Mouse (Mus musculus) forebrain, embryonic 14.5 days (tissue): ENCODE measurements around the gene Tshz2. TPM values are rescaled to one million over a fixed set of nuclear protein-coding genes. Genes with fewer than 3 reads are reported as not detected.

ENCODE experiments used
- ATAC-seq: fragments of 200-750 bp; cut with Nextera tagmentation; 2 replicates; pipeline ENCODE4 v1.8.0; 2017; ENCODE audit warnings: mild to moderate bottlenecking, moderate library complexity
- DNase-seq: peaks from one replicate; pipeline ENCODE4 v3.0.0-alpha.2; 2015; ENCODE audit warnings: low spot score
- H3K27ac ChIP-seq: fragments of 300-500 bp; sonication (generic); 2 replicates; pipeline ENCODE4 v1.5.1; 2014; ENCODE audit warnings: low read depth, mild to moderate bottlenecking, control low read depth, low read length, moderate library complexity
- H3K27me3 ChIP-seq: fragments of 300-500 bp; sonication (generic); replicated peaks from 2 replicates; pipeline ENCODE4 v1.6.1; 2014; ENCODE audit warnings: low read length, control low read depth, mixed read lengths; ENCODE audit not compliant: control insufficient read depth, insufficient read depth
- H3K36me3 ChIP-seq: fragments of 300-500 bp; sonication (generic); 2 replicates; pipeline ENCODE4 v1.6.1; 2014; ENCODE audit warnings: low read length, control low read depth; ENCODE audit not compliant: control insufficient read depth, insufficient read depth
- H3K4me1 ChIP-seq: fragments of 300-500 bp; sonication (generic); 2 replicates; pipeline ENCODE4 v1.6.1; 2014; ENCODE audit warnings: antibody characterized with exemption, low read length, control low read depth; ENCODE audit not compliant: control insufficient read depth, insufficient read depth
- H3K4me2 ChIP-seq: fragments of 300-500 bp; sonication (generic); 2 replicates; pipeline ENCODE4 v1.6.1; 2014; ENCODE audit warnings: mild to moderate bottlenecking, control low read depth, low read length
- H3K4me3 ChIP-seq: fragments of 300-500 bp; sonication (generic); 2 replicates; pipeline ENCODE4 v1.5.1; 2014; ENCODE audit warnings: low read depth, low read length, control low read depth
- H3K9ac ChIP-seq: fragments of 300-500 bp; sonication (generic); 2 replicates; pipeline ENCODE4 v1.6.1; 2014; ENCODE audit warnings: mild to moderate bottlenecking, low read length, control low read depth, moderate library complexity
- H3K9me3 ChIP-seq: fragments of 300-500 bp; sonication (generic); replicated peaks from 2 replicates; pipeline ENCODE4 v1.6.1; 2016; ENCODE audit warnings: low read length, control low read depth, mixed read lengths; ENCODE audit not compliant: control insufficient read depth
- whole genome bisulfite sequencing: fragments of 180-500 bp; shearing (Covaris S2); extraction: QIAGEN DNeasy Blood & Tissue Kit; methylation state at CpG from one replicate; pipeline ENCODE4 v1.1.7; 2014; 5-methylcytosine and 5-hydroxymethylcytosine counted together
- polyA plus RNA-seq: library from polyadenylated mRNA; unstranded; fragments of >200 nt; fragmentation: Nextera tagmentation; extraction: Ambion mirVana; gene quantifications from 2 replicates; pipeline ENCODE4 v1.2.1, GENCODE M21; 2014

Gene Tshz2
- polyA plus RNA-seq, 1 experiment from 2014 or later = 3.4 TPM

DNA sequence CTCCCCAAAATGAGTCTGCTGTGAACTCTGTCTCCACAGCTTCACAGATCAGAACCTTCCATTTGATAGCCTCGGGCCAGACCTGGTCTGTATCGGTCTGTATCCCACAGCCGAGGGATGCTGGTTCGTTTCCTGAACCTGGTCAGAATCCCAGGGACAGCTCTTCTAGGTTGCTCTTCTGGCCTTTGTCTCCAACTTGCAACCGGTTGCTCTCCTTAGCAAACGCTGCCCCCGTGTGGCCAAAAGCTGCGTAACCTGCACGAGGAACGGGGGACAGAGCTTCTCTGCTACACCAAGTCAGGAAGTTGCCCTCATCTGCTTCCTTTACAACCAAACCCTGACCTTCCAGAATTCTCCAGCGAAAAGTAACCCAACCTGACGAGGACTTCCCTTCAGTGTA lies 468.3 kb downstream of the Tshz2 start:
- 2% methylated on average over 12 of the region's 12 CpGs for WGBS

DNA sequence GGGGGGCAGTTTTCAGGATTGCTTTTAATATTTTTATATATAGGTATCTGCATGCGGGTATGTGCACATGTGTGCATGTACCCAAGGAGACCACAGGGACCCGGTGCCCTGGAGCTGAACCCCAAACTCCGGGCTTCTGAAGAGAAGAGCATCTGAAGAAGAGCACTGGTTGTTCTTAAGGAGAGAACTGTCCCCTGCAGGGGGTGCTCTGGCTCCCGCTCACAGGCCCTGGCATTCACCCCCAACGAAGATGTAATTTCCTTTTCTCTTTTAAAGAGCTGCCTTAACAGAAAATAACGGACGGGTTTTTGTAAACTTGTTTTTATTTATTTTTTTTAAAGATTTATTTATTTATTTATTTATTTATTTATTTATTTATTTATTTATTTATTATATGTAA lies 469.1 kb downstream of the Tshz2 start:
- H3K27ac ChIP-seq = no peak overlapping the region
- H3K9ac ChIP-seq = no peak overlapping the region
- ATAC-seq (no peak), DNase-seq (no peak)
- H3K4me3 ChIP-seq = no peak overlapping the region
- no peaks in the 10 kb centered on the region for H3K27me3 ChIP-seq
- WGBS = 77% methylated on average over 7 of the region's 7 CpGs
- no peaks in the 10 kb centered on the region for H3K36me3 ChIP-seq
- H3K4me2 ChIP-seq = no peak overlapping the region
- H3K4me1 ChIP-seq = no peaks in the 10 kb centered on the region
- H3K9me3 ChIP-seq = no peaks in the 10 kb centered on the region

More for the DNA sequence above, 468.3 kb downstream of the Tshz2 start:
- Histone ChIP-seq H3K9me3 (no peaks in the 10 kb centered on the region), H3K4me1 (no peaks in the 10 kb centered on the region), H3K9ac (no peak overlapping the region), H3K27ac (no peak overlapping the region), H3K4me3 (no peak overlapping the region), H3K36me3 (no peaks in the 10 kb centered on the region), H3K27me3 (no peaks in the 10 kb centered on the region), H3K4me2 (no peak overlapping the region)
- ATAC-seq (peak; percentile 54), DNase-seq (peak; percentile 91)

DNA sequence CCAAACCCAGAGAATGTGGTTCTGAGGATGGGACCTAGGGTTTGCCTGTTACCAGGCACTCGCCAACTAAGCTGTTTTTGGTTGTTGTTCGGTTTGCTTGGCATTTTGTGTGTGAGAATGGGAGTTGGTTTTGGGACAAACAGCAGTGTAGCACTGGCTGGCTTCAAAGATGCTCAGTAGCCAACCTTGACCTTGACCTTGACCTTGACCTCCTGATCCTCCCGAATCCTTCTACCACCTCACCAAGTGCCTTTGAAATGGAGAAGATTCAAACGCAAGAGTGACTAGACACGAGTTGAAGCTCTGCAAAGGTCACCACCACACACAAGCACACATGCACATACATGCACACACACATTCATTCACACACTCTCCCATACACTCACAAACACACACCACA lies 470.5 kb downstream of the Tshz2 start:
- DNase-seq = no peak

DNA sequence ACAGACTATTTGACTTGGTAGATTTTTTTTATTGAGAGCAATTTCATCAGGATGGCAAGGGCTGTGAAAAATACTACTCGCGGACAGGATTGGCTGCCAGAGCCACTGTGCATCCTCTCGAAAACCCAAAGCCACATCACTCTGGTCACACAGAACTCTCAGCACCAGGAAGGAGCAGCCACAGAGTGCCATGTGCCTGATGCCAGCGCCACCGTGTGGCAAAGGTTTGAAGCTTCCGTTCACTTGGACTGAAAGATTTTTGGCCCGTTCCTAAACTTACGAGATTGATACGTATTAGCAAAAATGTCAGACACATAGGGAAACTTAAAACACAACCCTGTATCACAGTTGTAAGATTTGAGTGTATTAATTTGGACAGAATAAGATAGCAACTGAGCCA lies 471.0 kb downstream of the Tshz2 start:
- H3K36me3 ChIP-seq = no peaks in the 10 kb centered on the region
- no peak for ATAC-seq
- 48% methylated on average over 9 of the region's 9 CpGs for WGBS

More for the DNA sequence above, 470.5 kb downstream of the Tshz2 start:
- Histone ChIP-seq H3K27ac (no peak overlapping the region), H3K4me1 (no peaks in the 10 kb centered on the region), H3K4me3 (no peak overlapping the region), H3K27me3 (no peaks in the 10 kb centered on the region), H3K9me3 (no peaks in the 10 kb centered on the region), H3K9ac (no peak overlapping the region), H3K36me3 (no peaks in the 10 kb centered on the region), H3K4me2 (no peak overlapping the region)
- no peak for ATAC-seq
- WGBS = 88% methylated on average over 5 of the region's 5 CpGs

DNA sequence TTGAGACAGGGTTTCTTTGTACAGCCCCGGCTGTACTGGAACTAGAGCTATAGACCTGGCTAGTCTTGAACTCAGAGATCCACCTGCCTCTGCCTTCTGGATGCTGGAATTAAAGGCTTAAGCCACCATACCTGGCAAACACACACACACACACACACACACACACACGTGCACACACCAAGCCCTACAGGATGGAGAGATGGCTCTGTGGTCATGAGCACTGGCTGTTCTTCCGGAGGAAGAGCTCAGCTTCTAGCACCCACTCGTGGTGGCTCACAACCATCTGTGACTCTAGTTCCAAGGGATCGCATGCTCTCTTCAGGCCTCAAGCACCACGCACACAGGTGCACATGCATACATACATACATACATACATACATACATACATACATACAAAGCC lies 471.6 kb downstream of the Tshz2 start:
- 92% methylated on average over 6 of the region's 6 CpGs for WGBS
- H3K9ac ChIP-seq = no peak overlapping the region
- no peak for ATAC-seq
- no peaks in the 10 kb centered on the region for H3K27me3 ChIP-seq
- no peaks in the 10 kb centered on the region for H3K4me1 ChIP-seq
- no peaks in the 10 kb centered on the region for H3K9me3 ChIP-seq
- no peak for DNase-seq
- no peak overlapping the region for H3K27ac ChIP-seq
- no peak overlapping the region for H3K4me2 ChIP-seq
- no peak overlapping the region for H3K4me3 ChIP-seq
- peaks cover under 1% of the 10 kb centered on the region; the same call in 1 of the 2 replicates for H3K36me3 ChIP-seq

More for the DNA sequence above, 471.0 kb downstream of the Tshz2 start:
- Histone ChIP-seq H3K4me2 (no peak overlapping the region), H3K27me3 (no peaks in the 10 kb centered on the region), H3K27ac (no peak overlapping the region), H3K9me3 (no peaks in the 10 kb centered on the region), H3K4me1 (no peaks in the 10 kb centered on the region), H3K9ac (no peak overlapping the region), H3K4me3 (no peak overlapping the region)
- peak; percentile 68 for DNase-seq

DNA sequence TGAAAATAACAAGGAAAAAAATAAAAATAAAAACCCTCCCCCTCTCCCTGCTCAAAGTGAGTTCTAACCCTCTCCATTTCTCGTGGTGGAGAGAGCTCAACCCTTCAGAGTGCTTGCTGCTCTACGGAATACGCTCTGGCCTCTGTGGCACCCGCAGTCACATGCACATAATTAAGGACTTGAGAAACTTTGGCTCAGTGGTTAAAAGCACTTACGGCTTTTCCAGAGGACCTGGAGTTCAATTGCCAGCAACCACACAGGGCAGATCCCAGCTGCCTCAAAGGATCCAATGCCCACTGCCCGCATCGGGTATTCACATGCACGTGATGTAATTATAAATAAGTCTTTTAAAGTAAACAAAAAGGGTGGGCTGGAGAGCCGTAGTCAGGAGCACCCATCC lies 473.2 kb downstream of the Tshz2 start:
- H3K36me3 ChIP-seq = peaks cover 13% of the 10 kb centered on the region
- ATAC-seq = no peak
- no peak overlapping the region for H3K9ac ChIP-seq
- no peaks in the 10 kb centered on the region for H3K27me3 ChIP-seq
- H3K4me2 ChIP-seq = no peak overlapping the region
- no peak overlapping the region for H3K4me3 ChIP-seq
- no peak overlapping the region for H3K27ac ChIP-seq
- H3K4me1 ChIP-seq = no peaks in the 10 kb centered on the region
- no peak for DNase-seq
- WGBS = 74% methylated on average over 9 of the region's 9 CpGs
- H3K9me3 ChIP-seq = no peaks in the 10 kb centered on the region

DNA sequence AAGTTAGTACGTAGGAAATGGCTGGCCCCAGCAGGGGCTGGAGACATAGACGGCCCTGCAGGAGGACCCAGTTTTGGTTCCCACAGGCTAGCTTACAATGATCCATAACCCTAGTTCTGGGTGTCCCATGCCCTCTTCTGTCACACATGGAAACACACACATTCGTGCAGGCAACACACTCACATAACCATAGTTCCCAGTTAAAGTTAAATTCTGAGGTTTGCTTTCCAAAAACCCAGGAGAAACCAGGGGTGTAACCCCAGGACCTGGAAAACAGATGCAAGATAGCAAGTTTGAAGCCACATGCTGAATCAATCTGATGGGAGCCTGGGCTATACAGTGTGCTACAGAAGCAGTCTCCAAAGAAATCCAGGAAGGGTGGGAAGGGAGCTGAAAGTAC lies 475.0 kb downstream of the Tshz2 start:
- H3K4me1 ChIP-seq = no peaks in the 10 kb centered on the region
- DNase-seq (no peak), ATAC-seq (no peak)
- H3K4me3 ChIP-seq = no peak overlapping the region
- no peak overlapping the region for H3K9ac ChIP-seq
- H3K9me3 ChIP-seq = no peaks in the 10 kb centered on the region
- H3K36me3 ChIP-seq = peaks cover 24% of the 10 kb centered on the region
- 84% methylated on average over 3 of the region's 3 CpGs for WGBS
- no peak overlapping the region for H3K27ac ChIP-seq
- no peak overlapping the region for H3K4me2 ChIP-seq
- H3K27me3 ChIP-seq = no peaks in the 10 kb centered on the region

DNA sequence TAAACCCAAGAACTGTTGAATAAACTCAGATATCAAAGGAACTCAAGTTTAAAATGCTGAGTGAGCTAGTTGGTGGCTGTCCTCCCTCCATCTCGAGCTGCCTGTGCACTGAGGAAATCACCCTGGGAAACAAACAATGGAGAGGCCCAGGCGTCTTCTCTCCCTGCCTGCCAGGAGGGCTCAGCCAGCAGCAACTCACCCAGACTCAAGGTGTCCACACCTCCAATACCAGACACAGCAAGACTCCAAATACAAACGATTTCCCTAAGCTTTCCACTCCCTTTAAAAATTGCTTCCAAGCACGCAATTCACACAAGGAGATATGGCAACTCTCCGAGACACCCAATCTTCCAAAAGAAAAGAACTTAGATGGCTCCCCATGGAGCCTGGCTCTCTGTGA lies 476.7 kb downstream of the Tshz2 start:
- 35% methylated on average over 5 of the region's 5 CpGs for WGBS
- H3K4me1 ChIP-seq = no peaks in the 10 kb centered on the region
- H3K27ac ChIP-seq = no peak overlapping the region
- H3K9me3 ChIP-seq = no peaks in the 10 kb centered on the region
- no peak for ATAC-seq
- no peak overlapping the region for H3K4me3 ChIP-seq
- no peak for DNase-seq
- no peak overlapping the region for H3K4me2 ChIP-seq
- no peaks in the 10 kb centered on the region for H3K27me3 ChIP-seq
- H3K36me3 ChIP-seq = peaks cover 39% of the 10 kb centered on the region
- H3K9ac ChIP-seq = no peak overlapping the region

DNA sequence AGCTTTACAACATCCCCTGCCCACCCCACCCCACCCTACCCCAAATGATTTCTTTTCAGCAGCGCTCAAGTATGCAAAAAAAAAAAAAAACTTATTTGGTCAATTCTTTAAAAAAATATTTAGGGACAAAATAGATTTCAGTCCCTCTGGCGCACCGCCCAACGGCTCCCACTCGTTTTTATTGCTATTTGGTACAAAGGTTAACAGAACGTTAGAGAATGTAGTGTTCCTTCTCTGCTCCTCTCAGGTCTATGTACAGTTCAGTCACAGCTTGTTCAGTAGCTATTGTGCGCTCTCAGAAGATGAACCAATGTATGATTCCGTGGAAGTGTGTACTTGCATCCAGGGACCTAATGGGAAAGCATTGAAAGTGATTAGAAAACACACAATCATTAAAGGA lies 477.5 kb downstream of the Tshz2 start:
- WGBS = 83% methylated on average over 8 of the region's 8 CpGs
- H3K9me3 ChIP-seq = no peaks in the 10 kb centered on the region
- H3K27ac ChIP-seq = no peak overlapping the region
- H3K9ac ChIP-seq = no peak overlapping the region
- DNase-seq (no peak), ATAC-seq (no peak)
- H3K4me1 ChIP-seq = no peaks in the 10 kb centered on the region
- H3K4me3 ChIP-seq = no peak overlapping the region
- H3K36me3 ChIP-seq = peaks cover 47% of the 10 kb centered on the region
- no peak overlapping the region for H3K4me2 ChIP-seq
- no peaks in the 10 kb centered on the region for H3K27me3 ChIP-seq
